9 mouse cellular contexts compared by ENCODE assay signal in the genomic region with DNA sequence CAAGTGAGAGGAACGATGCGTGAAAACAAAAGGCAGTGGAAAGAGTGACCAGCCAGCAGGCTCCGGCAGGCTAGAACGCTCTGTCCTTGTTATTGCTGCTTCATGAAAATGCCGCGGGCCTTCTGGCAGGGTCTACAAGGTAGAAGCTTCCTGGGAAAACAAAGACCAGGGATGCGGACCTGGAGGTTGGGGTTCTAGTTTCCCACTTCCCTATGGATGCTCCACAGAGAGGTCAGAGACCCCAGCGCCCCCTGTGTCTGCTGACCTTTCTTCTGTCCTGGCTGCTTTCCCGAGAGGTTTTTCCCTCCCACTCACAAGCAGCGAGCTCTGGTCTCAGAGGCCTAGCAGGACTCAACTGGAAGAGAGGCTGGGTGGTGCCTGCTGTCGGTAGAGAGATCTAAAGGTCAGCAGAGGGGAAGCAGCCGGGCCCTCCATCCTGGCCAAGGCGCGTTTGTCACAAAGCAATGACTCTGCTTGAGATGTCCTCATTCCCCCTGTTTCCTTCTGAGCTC. TPM values are rescaled to one million over a fixed set of nuclear protein-coding genes. Genes with fewer than 3 reads are reported as not detected.
A peak's percentile ranks its signal among the peaks of the same experiment; 100 is the strongest.
DNase-seq lines count a peak whose midpoint lies in the region; ATAC-seq and TF ChIP-seq lines count a peak whose summit lies in the region.
"Had no signal": no experiment of that assay in that cellular context is flagged by ENCODE, and none has a peak within 500 bp of the region (broad histone marks: within the 10 kb centered on the region; RNA-seq: fewer than 3 reads in every experiment).

No protein-coding gene starts in this region.

- intact Hi-C loops in gastrocnemius, adult 2 months (cut with DNase I) = no loop called here

- TF ChIP-seq CTCF in gastrocnemius, adult 2 months (IDR thresholded peaks at IDR 0.05) = no peak

- peak; percentile 52 for DNase-seq in gastrocnemius, adult 2 months
- DNase-seq in gastrocnemius, postnatal 10 days = no peak
- peak; percentile 84 for DNase-seq in Muller cell, postnatal 12 days (ENCODE audit: inconsistent ontology term)
- peak; percentile 39 for DNase-seq in gastrocnemius, postnatal 25 days
- peak; percentile 63 for DNase-seq in kidney, postnatal 10 days
- DNase-seq in liver = no peak
- no peak for DNase-seq in thymus, postnatal 10 days (ENCODE audit: low spot score in 2 of 2)

- peak overlapping the region; percentile 26; the same call in 1 of the 2 replicates for H3K4me3 ChIP-seq in gastrocnemius, adult 2 months
- H3K4me3 ChIP-seq: limb, embryonic 15.5 days had no signal

- no peak for ATAC-seq in activated CD4-positive, CD25-positive, alpha-beta regulatory T cell, adult 4 months

- peak overlapping the region; percentile 88 for H3K27ac ChIP-seq in gastrocnemius, adult 2 months
- H3K27ac ChIP-seq: limb, embryonic 15.5 days had no signal

RNA-seq across cellular contexts. Expression of gene Mkln1, which starts 27.9 kb away (rescaled TPM):
- 100 to 1,000 TPM; 151 to 170 TPM for total RNA-seq in gastrocnemius, adult 2 months (2021)
- 100 to 1,000 TPM; 104 to 118 TPM for total RNA-seq in gastrocnemius, postnatal 10 days (2021)
- 100 to 1,000 TPM; 123 to 140 TPM for total RNA-seq in gastrocnemius, postnatal 25 days (2021)
- polyA plus RNA-seq in activated CD4-positive, CD25-positive, alpha-beta regulatory T cell, adult 4 months (2017; shearing (Covaris generic)) = 100 to 1,000 TPM; 325 to 326 TPM

Comparison
In these comparisons a context has a peak if more than half of its experiments do, and no peak if none do; other contexts are left out.
1. DNase-seq: peak in gastrocnemius, adult 2 months (single experiment), Muller cell, postnatal 12 days (single experiment), gastrocnemius, postnatal 25 days (single experiment) and kidney, postnatal 10 days (single experiment); none in gastrocnemius, postnatal 10 days (single experiment), liver (single experiment) and thymus, postnatal 10 days (0 of 2).